Mouse (Mus musculus) embryonic facial prominence, embryonic 13.5 days (tissue): ENCODE data around the gene Slc19a3. TPM values are rescaled to one million over a fixed set of nuclear protein-coding genes. Genes with fewer than 3 reads are reported as not detected.

Experiments
- ATAC-seq: fragments of 200-750 bp; cut with Nextera tagmentation; 2 replicates; pipeline ENCODE4 v1.8.0; 2017; ENCODE audit warnings: low read depth; ENCODE audit not compliant: insufficient number of reproducible peaks, insufficient read depth, low FRiP score, low TSS enrichment
- H3K27ac ChIP-seq: fragments of 300-500 bp; sonication (generic); 2 replicates; pipeline ENCODE4 v1.5.1; 2015; ENCODE audit warnings: moderate library complexity, mild to moderate bottlenecking, inconsistent platforms
- H3K27me3 ChIP-seq: fragments of 300-500 bp; sonication (generic); 2 replicates; pipeline ENCODE4 v1.6.1; 2015; ENCODE audit warnings: mild to moderate bottlenecking, inconsistent platforms
- H3K36me3 ChIP-seq: fragments of 300-500 bp; sonication (generic); 2 replicates; pipeline ENCODE4 v1.6.1; 2015; ENCODE audit warnings: mild to moderate bottlenecking, inconsistent platforms
- H3K4me1 ChIP-seq: fragments of 300-500 bp; sonication (generic); 2 replicates; pipeline ENCODE4 v1.6.1; 2015; ENCODE audit warnings: inconsistent platforms
- H3K4me2 ChIP-seq: fragments of 300-500 bp; sonication (generic); 2 replicates; pipeline ENCODE4 v1.6.1; 2015; ENCODE audit warnings: moderate library complexity, mild to moderate bottlenecking, inconsistent platforms
- H3K4me3 ChIP-seq: fragments of 300-500 bp; sonication (generic); 2 replicates; pipeline ENCODE4 v1.5.1; 2015; ENCODE audit warnings: mild to moderate bottlenecking, inconsistent platforms
- H3K9ac ChIP-seq: fragments of 300-500 bp; sonication (generic); 2 replicates; pipeline ENCODE4 v1.6.1; 2015; ENCODE audit warnings: mild to moderate bottlenecking, inconsistent platforms
- H3K9me3 ChIP-seq: fragments of 300-500 bp; sonication (generic); 2 replicates; pipeline ENCODE4 v1.6.1; 2016; ENCODE audit warnings: inconsistent platforms
- WGBS: fragments of 180-500 bp; shearing (Covaris S2); methylation state at CpG from one replicate; pipeline ENCODE4 v1.1.7; 2015; ENCODE audit warnings: mixed read lengths; 5-methylcytosine and 5-hydroxymethylcytosine counted together
- polyA plus RNA-seq: library from polyadenylated mRNA; unstranded; fragments of >200 nt; fragmentation: Nextera tagmentation; extraction: Ambion mirVana; gene quantifications from 2 replicates; pipeline ENCODE4 v1.2.1, GENCODE M21; 2015

Slc19a3 gene
- polyA plus RNA-seq, 1 experiment from 2014 or later, result 0.13 TPM

DNA sequence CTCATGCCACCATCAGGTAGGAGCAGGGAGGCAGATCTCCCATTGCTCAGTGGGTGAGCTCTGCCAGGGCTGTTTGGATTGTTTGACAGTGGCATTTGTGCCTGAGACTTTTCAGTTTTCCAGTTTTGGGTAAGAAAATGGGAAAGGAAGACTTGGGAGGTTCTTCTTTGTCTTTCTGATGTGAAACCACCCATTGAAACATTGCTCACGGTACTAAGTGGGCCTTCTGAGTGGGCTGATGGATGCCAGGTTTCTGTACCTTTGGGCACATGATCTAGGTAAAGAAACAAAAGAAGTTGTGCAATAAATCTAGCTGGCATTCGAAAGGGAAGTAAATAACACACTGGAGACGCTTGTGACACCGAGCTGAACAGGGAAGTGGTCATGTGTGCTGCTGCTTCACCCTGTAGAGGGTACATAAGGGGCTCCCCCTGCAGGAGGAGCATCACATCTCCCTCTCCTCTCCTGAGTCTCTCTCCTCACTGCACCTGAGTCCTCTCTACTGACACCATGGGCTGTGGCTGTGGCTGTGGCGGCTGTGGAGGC lies 6.7 kb upstream of the Slc19a3 start, which contains the start of gene Gm47969:
Gene Gm47969, plus strand, starts transcription at position 51 of the 546 bp plus-strand sequence.
- ATAC-seq, result no peak
- H3K4me2 ChIP-seq, result no peak within 1 kb of the TSS
- H3K9ac ChIP-seq, result no peak within 1 kb of the TSS
- H3K36me3 ChIP-seq, result no peaks in the 10 kb centered on the region
- H3K4me1 ChIP-seq, result no peaks in the 10 kb centered on the region
- H3K27me3 ChIP-seq, result no peaks in the 10 kb centered on the region
- no peak within 1 kb of the TSS for H3K4me3 ChIP-seq
- 83% methylated on average over 5 of the region's 5 CpGs for WGBS
- H3K27ac ChIP-seq, result no peak within 1 kb of the TSS
- no peaks in the 10 kb centered on the region for H3K9me3 ChIP-seq

DNA sequence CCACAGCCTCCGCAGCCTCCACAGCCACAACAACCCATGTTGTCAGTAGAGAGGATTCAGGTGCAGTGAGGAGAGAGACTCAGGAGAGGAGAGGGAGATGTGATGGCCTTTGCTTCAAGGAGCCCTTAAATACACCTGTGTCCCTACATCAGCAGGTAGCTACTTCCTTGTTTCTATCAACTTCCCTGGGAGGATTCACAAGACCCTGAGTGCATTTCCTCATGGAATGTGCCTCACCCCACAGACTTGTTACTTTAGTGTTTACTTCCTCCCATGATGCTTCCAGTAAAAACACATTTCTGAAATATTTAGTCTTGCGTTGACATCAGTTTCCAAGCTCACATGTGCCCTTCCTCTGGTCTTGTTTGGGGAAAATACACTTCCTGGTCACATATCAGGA lies 4.1 kb upstream of the Slc19a3 start, which contains the start of gene Krtap28-10:
Gene Krtap28-10, minus strand, starts transcription at position 101 of the 400 bp plus-strand sequence.
- Histone ChIP-seq H3K36me3 (no peaks in the 10 kb centered on the region), H3K27me3 (no peaks in the 10 kb centered on the region), H3K4me3 (no peak within 1 kb of the TSS), H3K9me3 (no peaks in the 10 kb centered on the region), H3K27ac (no peak within 1 kb of the TSS), H3K4me1 (0 out of 2 replicates have a peak, but pooled peaks cover 5% of the 10 kb centered on the region), H3K4me2 (no peak within 1 kb of the TSS), H3K9ac (no peak within 1 kb of the TSS)
- no peak for ATAC-seq
- 92% methylated on average over 2 of the region's 2 CpGs for WGBS

DNA sequence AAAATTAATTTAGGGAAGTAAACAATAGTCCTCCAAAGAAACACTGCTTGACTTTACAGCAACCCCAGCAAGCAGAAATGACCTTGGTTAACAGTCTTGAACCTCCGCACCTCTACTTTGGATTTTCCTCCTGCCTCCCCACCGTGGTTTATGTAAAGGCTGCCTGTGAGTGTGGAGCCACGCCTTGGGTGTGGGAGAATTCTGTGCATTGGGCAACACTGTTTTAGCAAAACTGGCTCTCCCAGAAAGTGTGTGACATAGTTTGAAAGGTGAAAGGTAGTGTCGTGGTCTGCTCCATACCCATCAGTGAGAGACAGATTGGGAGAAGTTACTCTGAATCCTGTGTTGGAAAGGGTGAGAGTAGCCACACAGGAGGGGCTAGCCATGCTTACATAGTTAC lies 832 bp upstream of the Slc19a3 start:
- H3K9ac ChIP-seq, result no peak overlapping the region
- no peaks in the 10 kb centered on the region for H3K27me3 ChIP-seq
- no peak for ATAC-seq
- H3K4me2 ChIP-seq, result no peak overlapping the region
- 76% methylated on average over 4 of the region's 4 CpGs for WGBS
- H3K4me3 ChIP-seq, result no peak overlapping the region
- H3K9me3 ChIP-seq, result no peaks in the 10 kb centered on the region
- H3K36me3 ChIP-seq, result no peaks in the 10 kb centered on the region
- peaks cover 10% of the 10 kb centered on the region; the same call in 1 of the 2 replicates for H3K4me1 ChIP-seq
- no peak overlapping the region for H3K27ac ChIP-seq

DNA sequence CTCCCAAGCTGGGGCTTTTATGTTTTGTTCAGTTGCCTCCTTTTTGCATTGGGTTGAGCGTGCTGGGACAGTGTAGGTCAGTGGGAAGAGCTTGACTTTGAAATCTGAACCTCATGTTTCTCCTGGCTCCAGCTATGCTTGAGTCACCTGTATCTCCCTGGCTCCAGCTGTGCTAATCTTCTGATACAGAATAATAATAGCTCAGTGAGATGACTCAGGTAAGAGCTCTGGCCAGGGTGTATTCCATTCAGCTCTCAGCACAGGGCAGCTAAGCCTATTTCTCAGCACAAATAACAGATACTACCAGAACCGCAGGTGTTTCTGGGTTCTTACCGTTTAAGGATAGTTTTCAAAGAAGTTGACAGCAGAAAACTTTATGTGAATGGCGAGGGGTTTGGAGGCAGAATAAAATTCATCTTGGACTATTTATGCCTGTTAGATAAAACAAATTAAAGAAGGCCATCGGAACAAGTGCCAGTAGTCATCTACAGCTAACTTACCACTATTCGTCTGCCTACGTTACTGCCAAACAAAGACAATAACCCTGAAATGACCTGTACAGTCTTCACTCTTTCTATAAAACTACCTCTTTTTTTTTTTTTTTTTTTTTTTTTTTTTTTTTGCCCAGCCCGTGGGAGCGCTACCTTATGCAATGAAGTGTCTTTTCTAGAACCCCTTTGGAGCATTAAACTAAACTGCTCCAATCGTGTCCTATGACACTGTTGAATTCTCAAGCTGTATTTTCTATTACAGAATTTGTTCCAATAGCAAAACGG lies 1.2 kb downstream of the Slc19a3 start:
- H3K4me1 ChIP-seq, result peaks cover 10% of the 10 kb centered on the region; the same call in 1 of the 2 replicates
- WGBS, result 67% methylated on average over 11 of the region's 11 CpGs
- no peaks in the 10 kb centered on the region for H3K27me3 ChIP-seq
- no peak overlapping the region for H3K4me3 ChIP-seq
- no peak overlapping the region for H3K27ac ChIP-seq
- H3K9me3 ChIP-seq, result no peaks in the 10 kb centered on the region
- peak overlapping the region; percentile 65; the same call in 1 of the 2 replicates for H3K4me2 ChIP-seq
- H3K36me3 ChIP-seq, result no peaks in the 10 kb centered on the region
- no peak overlapping the region for H3K9ac ChIP-seq
- ATAC-seq, result no peak

DNA sequence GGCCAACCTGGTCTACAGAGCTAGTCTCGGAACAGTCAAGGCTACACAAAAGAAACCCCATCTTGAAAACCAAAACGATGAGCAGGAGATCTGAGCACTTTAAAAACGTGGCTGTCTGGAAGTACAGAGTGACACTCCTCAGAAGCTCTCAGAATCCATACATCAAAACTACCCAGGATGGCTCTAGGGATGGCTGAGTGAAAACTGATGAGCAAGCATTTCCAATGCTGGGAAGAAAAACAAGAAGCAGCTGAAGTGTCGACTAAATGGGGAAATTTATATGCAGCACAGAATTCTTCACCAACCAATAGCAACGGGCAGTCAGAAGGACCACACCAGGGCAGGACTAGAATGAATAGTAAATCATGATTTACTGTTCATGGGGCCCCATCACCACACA lies 3.7 kb downstream of the Slc19a3 start:
- Histone ChIP-seq H3K36me3 (no peaks in the 10 kb centered on the region), H3K27me3 (no peaks in the 10 kb centered on the region), H3K9me3 (no peaks in the 10 kb centered on the region), H3K4me3 (no peak overlapping the region), H3K4me1 (peaks cover 10% of the 10 kb centered on the region; the same call in 1 of the 2 replicates), H3K4me2 (no peak overlapping the region), H3K9ac (no peak overlapping the region), H3K27ac (no peak overlapping the region)
- no peak for ATAC-seq
- 58% methylated on average over 5 of the region's 5 CpGs for WGBS

DNA sequence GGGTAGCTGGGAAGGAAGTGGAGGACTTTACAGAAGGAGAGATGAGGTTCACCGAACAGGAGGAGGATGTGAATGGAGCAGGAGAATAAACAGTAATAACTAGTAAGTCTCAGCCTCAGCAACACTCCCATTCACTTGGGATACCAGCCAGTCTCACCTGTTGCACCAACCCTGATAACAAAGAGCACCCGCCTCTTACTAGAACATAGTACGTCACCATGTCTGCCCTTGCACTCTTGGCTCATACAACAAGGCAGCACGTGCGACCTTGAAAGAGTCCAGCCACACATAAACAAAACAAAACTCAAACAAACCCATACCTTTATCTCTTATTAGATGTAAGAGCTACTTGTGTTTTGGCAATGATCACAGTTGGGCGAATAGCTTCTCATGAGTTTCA lies 5.7 kb downstream of the Slc19a3 start:
- H3K27me3 ChIP-seq, result no peaks in the 10 kb centered on the region
- no peak overlapping the region for H3K4me2 ChIP-seq
- H3K27ac ChIP-seq, result no peak overlapping the region
- ATAC-seq, result no peak
- no peak overlapping the region for H3K4me3 ChIP-seq
- H3K9ac ChIP-seq, result no peak overlapping the region
- WGBS, result 92% methylated on average over 6 of the region's 6 CpGs
- H3K36me3 ChIP-seq, result no peaks in the 10 kb centered on the region
- peaks cover 5% of the 10 kb centered on the region; the same call in 1 of the 2 replicates for H3K4me1 ChIP-seq
- no peaks in the 10 kb centered on the region for H3K9me3 ChIP-seq

DNA sequence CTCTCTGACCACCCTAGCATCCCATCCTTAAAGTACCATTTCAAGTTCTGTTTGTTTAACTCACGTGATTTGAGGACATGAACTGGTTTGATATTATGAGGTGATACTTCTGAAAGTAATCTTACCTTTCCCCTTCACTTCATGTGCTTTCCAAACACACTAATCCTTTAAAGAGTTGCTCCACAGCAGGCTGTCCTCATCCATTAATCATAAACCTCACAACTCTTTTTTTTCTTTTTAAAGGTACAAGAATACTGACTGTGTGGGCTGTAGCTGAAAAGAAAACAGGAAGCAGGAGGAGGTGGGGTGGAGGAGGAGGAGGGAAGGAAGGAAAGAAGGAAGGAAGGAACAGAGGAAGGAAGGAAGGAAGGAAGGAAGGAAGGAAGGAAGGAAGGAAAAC lies 6.3 kb downstream of the Slc19a3 start:
- 68% methylated on average over 1 of the region's 1 CpGs for WGBS
- Histone ChIP-seq H3K27ac (no peak overlapping the region), H3K27me3 (no peaks in the 10 kb centered on the region)

DNA sequence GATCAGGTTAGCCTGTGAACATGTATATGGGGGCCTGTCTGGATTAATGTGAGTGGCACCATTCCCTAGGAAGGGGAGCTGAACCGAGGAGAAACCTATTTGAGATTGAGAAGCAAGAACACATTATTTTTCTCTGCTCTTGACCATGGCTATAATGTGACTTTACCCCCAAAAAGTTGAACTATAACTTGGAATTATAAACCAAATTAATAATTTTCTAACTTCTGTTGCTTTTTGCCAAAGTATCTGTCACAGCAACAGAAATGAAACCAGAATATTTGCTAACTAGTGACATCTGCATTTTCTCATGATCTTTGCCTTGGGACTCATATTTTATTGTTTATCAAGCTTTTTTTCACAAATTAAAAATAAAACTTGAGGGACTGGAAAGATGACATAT lies 21.7 kb downstream of the Slc19a3 start:
- Histone ChIP-seq H3K36me3 (no peaks in the 10 kb centered on the region), H3K4me1 (no peaks in the 10 kb centered on the region), H3K27me3 (no peaks in the 10 kb centered on the region), H3K4me2 (no peak overlapping the region), H3K9me3 (no peaks in the 10 kb centered on the region), H3K27ac (no peak overlapping the region), H3K9ac (no peak overlapping the region), H3K4me3 (no peak overlapping the region)
- ATAC-seq, result no peak
- 61% methylated on average over 1 of the region's 1 CpGs for WGBS

More for the DNA sequence above, 6.3 kb downstream of the Slc19a3 start:
- no peaks in the 10 kb centered on the region for H3K9me3 ChIP-seq
- H3K36me3 ChIP-seq, result no peaks in the 10 kb centered on the region
- H3K4me3 ChIP-seq, result no peak overlapping the region
- H3K4me2 ChIP-seq, result no peak overlapping the region
- H3K4me1 ChIP-seq, result peaks cover 5% of the 10 kb centered on the region; the same call in 1 of the 2 replicates
- no peak for ATAC-seq
- no peak overlapping the region for H3K9ac ChIP-seq

DNA sequence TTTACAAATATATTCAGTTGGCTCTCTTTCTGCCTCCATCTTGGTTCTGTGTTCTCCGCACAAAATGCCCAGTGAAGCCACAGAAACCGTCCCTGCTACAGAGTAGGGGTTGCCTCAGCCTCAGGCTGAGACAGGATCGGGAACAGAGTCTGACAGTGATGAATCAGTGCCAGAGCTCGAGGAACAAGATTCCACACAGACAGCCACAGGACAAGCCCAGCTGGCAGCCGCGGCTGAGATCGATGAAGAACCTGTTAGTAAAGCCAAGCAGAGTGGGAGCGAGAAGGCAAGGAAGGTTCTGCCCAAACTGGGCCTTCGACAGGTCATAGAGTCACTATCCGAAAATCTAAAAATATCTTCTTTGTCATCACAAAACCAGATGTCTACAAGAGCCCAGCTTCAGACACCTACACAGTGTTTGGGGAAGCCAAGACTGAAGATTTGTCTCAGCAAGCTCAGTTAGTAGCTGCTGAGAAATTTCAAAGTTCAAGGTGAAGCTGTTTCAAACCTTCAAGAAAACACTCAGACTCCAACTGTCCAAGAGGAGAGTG lies 22.8 kb downstream of the Slc19a3 start:
- no peak overlapping the region for H3K27ac ChIP-seq
- ATAC-seq, result no peak
- H3K27me3 ChIP-seq, result no peaks in the 10 kb centered on the region
- no peaks in the 10 kb centered on the region for H3K4me1 ChIP-seq
- no peaks in the 10 kb centered on the region for H3K9me3 ChIP-seq
- no peak overlapping the region for H3K9ac ChIP-seq
- H3K36me3 ChIP-seq, result no peaks in the 10 kb centered on the region
- H3K4me2 ChIP-seq, result no peak overlapping the region
- H3K4me3 ChIP-seq, result no peak overlapping the region
- WGBS, result 77% methylated on average over 10 of the region's 10 CpGs

DNA sequence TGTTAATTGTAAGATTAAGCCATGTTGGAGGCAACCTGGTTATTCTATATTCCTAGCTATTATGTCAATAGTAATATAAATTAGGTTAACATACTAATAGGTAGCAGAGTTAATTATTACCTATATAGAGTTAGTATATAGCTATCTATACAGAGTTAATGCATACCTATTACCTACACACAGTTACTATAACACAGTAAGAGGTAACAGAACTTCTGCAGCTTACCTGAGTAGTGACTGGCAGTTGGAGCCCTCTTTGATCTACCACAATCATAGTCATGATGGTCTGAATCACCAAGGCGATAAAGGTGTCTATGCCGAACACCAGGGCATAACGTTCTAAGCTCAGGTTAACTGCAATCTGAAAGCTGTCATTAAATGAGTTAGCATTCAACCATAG lies 23.8 kb downstream of the Slc19a3 start:
- H3K36me3 ChIP-seq, result no peaks in the 10 kb centered on the region
- no peak for ATAC-seq
- H3K4me1 ChIP-seq, result no peaks in the 10 kb centered on the region
- no peak overlapping the region for H3K4me3 ChIP-seq
- H3K4me2 ChIP-seq, result no peak overlapping the region
- H3K27ac ChIP-seq, result no peak overlapping the region
- H3K9me3 ChIP-seq, result no peaks in the 10 kb centered on the region
- no peak overlapping the region for H3K9ac ChIP-seq
- 90% methylated on average over 3 of the region's 3 CpGs for WGBS
- no peaks in the 10 kb centered on the region for H3K27me3 ChIP-seq

DNA sequence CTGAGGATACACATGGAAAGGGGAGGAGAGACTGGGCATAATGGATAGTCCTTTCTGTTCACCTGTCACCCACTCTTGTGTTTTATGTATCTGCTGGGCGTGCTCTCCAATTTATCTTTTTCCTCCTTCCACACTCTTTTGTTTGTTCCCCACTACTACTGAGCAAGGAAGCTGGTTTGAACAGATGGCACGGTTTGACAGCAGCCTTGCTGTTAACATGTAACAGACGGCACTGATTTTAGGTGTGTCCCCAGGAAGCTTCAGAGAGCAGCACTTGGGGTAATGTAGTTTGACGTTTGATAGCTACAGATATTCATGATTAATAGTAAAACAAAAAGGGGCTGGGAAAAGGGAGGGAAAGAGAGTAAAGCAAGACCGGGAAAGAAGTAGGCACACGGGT lies 30.8 kb downstream of the Slc19a3 start:
- H3K4me1 ChIP-seq, result no peaks in the 10 kb centered on the region
- no peak overlapping the region for H3K4me2 ChIP-seq
- WGBS, result 67% methylated on average over 6 of the region's 6 CpGs
- H3K9ac ChIP-seq, result no peak overlapping the region
- no peak overlapping the region for H3K4me3 ChIP-seq
- H3K27me3 ChIP-seq, result no peaks in the 10 kb centered on the region
- no peak for ATAC-seq
- no peaks in the 10 kb centered on the region for H3K9me3 ChIP-seq
- H3K36me3 ChIP-seq, result no peaks in the 10 kb centered on the region
- H3K27ac ChIP-seq, result no peak overlapping the region
